Mouse (Mus musculus) cerebellum, postnatal 14 days (tissue): Measurements from ENCODE around the gene BC025446.

ENCODE experiments used
- DNase-seq, 2 experiments: peaks; one replicate each; pipeline ENCODE4 v3.0.0; 2021; ENCODE audit warnings: mixed read lengths in 2 of 2

The BC025446 gene

DNA sequence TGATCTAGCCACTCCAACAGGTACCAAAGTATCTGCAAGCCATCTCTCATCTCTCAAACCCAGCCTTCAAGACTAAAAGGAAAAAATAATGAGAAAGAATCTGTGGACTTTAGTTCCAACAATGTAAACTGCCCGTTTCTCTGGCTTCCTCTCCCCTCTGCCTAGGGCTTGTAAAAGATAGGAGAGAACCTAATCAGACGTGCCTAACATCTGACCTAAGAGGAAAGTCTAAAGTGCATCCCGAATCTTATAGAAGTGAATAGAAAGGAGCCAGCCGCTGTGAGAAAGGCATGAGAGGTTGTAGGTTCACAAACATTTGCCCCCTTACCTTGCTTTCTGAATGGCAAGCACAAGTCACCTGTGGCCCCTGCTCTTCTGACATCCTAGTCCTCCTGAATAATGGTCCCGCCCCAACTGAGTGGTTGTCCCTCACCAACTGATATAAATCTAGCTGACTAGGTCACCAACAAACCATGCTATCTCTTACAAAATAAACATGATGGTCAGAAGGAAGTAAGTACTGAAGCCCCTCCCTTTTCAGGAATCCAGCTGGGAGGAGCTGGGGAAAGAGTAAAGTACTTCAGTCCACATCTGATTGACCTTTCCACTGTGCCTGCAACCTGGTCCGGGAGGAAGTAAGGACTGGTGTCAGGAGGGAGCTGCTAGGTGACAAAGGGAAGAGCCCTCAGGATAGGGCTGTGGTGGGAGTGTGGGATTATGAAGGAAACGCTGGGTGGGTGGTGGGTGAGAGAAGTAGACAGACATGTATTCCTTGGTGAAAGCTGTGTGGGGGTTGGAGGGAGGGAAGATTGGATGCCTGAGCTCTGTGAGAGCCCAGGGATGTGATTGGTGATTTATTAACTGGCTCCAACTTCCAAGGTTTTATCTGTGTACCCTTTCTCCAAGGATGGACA is at the start of gene BC025446:
Gene BC025446, plus strand, starts transcription at position 599 of the 914 bp plus-strand sequence.
- no peak for DNase-seq

- DNase-seq, result peak; percentile 36 to 49
These were observed 40.7 kb upstream of the BC025446 start for GRCm38 (mm10) chr15:75175506-75175905.

DNA sequence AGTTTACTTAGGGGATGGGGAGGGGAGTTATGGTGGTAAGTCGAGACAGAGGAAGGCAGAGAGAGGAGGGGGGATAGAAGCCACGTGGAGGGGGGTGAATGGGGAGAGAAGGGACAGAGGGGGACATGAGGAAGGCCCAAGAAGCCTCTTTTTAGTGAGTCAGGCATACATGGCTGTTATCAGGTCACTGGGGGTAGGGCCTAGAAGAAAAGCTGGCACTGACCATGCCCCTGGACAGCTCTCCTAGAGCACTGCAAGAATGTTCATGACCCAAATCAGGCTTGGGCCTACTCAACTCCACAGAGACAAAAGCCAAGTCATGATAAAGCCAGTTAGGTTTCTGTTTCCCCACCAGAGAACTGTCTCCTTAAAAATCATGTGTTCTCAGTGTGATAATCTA is 29.9 kb upstream of the BC025446 start:
- DNase-seq, result no peak

DNA sequence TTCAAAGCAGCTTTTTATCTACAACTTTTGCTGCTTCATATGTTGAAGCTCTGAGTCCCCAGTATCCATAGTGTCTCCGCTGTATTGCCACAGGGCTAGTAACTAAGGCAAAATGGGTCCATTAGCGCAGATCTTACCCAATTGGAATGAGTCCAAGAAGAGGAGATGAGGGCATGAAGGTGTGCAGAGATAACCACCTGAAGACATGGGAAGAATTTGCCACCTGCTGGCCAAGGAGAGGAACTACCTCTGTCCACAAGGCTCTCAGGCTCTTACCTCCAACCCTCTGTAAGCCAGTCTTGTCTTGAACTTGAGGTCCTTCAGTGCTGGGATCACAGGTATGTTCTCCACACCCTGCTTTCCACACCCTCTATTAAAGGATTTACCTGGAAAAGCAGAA is 27.1 kb upstream of the BC025446 start:
- DNase-seq, result peak; percentile 17 to 30

- peak; percentile 26 to 54 for DNase-seq
These were observed 25.6 kb upstream of the BC025446 start for GRCm38 (mm10) chr15:75190560-75190959.

DNA sequence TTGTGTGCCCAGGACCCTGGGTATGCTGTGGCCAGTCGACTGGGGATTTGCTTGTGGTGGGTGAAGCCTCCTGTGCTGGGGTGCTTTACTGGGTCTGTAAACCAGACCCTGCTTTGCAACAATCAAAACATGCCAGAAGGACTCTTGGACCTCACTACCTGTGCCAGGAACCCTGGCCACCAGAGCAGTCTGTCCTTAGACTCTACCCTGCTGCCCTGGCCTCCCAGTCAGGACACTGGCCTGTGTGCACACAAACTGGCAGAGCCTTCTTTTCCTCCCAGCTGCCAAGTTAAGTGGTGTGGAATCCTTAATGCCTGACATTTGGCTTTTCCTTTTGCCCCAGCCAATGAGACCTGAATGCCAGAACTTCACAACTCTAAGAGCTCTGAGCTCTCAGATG is 655 bp downstream of the BC025446 start:
- peak in 1 of 2 experiments; percentile 1 for DNase-seq

GRCm38 (mm10) chr15:75221942-75222341 is 5.8 kb downstream of the BC025446 start:
- DNase-seq, result no peak

DNA sequence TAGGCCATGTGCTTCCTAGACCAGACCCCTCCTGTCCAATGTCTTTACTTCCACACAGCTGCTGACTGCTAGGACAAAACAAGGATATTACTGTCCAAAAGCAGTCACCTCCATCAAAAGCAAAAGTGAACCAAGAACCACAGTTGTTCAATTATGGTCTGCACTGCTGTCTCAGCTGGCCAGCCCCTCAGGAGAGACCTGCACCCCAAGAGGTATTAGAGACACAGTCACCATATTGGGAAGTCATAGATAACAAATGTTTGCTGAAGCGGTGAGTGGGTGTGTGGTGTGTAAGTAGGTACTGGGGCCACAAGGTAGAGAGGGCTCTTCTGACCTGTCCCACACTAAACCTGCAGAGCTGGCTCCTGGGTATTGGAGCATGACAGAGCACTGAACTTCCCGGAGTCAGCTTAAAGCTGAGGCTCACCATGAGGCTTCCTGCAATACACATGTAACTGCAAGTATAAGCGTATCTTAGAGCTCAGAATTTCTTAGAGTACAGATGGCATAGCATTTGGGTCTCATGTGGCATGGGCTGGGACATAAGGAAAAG is 21.6 kb downstream of the BC025446 start:
- DNase-seq, result no peak

- DNase-seq, result no peak
These were observed 24.4 kb downstream of the BC025446 start for GRCm38 (mm10) chr15:75240558-75240957.

GRCm38 (mm10) chr15:75242756-75243640 is 26.8 kb downstream of the BC025446 start:
- DNase-seq, result no peak

- no peak for DNase-seq
These were observed 38.5 kb downstream of the BC025446 start for GRCm38 (mm10) chr15:75254671-75255070.

DNA sequence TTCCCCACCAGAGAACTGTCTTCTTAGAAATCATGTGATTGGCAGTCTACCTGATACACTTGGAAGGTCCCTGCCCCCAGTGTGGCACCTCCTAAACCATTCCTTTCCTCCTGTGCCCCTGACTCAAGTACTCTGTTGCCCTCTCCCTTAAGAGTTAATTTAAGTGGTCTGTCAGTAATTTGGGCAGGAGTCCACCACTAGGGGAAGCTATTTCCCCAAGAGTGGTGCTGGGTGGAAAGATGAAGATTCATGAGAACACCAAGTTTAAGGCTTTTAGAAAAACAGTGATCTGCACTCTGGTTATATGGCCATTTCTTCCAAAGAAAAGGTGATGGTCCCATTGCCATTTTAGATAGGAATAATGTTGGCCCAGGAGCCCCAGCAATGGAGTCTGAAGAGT is 49.7 kb downstream of the BC025446 start:
- no peak for DNase-seq

DNA sequence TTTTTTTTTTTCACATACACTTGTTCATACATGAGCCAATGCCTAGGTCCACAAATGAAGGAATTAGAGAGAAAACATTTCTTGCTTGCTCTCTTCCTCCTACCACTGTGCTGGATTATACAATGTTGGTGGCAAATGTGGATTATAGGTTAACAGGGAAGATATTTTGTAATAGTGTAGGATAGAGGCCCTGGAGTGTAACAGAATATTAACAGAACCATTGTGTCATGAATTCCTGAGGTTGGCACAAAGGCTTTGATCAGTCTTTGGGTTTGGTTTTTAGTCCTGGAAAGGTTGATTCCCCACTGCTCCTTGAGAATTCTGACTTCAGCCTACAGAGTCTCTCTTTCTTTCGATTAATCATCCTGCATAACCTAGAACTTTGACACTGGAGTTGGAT is 50.5 kb downstream of the BC025446 start:
- no peak for DNase-seq

DNA sequence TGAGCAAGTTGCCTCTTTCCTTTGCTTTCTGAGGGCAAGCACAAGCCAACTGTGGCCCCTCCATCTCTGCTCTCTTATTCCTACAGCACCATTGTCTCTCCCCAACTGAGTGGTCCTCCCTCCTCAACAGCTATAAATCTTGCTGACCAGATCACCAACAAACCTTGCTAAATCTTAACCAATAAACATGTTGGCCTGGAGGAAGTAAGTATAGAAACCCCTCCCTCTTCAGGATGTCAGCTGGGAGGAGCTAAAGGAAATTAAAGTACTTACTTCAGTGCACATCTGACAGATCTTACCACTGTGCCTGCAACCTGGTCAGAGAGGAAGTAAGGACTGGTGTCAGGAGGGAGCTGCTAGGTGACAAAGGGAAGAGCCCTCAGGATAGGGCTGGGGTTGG is 51.9 kb downstream of the BC025446 start, which contains the start of gene Ly6f:
Gene Ly6f, plus strand, starts transcription at position 301 of the 400 bp plus-strand sequence.
- DNase-seq, result no peak

GRCm38 (mm10) chr15:75268916-75269829 is 53.0 kb downstream of the BC025446 start:
- no peak for DNase-seq

DNA sequence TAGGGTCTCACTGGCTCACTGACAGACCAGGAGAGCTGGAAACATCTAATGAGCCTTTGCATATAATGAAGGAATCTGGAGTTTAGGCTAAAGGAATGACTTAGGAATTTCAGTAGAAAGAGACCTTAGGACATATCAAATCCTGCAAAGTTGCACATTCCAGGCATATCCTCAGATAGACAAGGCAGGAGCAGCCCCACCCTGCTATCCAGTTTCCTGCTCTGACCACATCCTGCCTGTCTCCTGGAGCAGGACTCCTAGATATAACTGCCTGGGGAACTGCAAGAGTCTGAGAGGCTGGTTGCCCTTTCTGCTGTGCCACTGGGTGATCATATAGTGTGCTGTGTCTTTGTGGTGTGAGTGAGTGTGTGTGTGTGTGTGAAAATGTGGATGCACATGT is 54.0 kb downstream of the BC025446 start:
- no peak for DNase-seq

DNA sequence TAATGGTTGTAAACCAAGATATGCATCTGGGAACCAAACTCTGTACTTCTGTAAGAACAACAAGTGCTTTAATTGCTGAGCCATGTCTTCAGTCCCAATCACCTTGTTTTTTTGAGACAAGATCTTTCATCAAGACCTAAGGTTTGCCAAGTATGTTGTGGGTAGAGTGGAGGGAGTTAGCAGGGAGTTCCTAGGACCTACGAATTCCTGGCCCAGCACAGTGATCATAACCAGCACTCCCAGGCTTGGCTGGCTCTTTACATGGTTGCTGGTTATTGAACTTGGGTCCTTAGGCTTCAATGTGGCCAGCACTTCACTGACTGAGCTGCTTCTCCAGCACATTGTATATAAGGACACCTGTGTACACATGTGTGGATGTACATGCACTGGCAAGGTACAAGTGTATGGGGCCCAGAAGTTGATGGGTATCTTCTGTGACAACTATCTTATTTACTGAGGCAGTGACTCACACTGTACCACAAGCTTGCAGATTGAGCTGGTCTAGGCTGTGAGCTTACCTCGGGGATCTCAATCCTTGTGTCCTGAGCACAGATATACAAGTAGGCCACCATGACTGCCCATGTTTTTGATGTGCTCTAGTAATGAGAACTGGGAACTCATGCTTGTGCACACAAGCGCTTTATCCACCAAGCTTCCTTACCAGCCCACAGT is 54.7 kb downstream of the BC025446 start:
- no peak for DNase-seq

GRCm38 (mm10) chr15:75271426-75271825 is 55.2 kb downstream of the BC025446 start:
- no peak for DNase-seq

DNA sequence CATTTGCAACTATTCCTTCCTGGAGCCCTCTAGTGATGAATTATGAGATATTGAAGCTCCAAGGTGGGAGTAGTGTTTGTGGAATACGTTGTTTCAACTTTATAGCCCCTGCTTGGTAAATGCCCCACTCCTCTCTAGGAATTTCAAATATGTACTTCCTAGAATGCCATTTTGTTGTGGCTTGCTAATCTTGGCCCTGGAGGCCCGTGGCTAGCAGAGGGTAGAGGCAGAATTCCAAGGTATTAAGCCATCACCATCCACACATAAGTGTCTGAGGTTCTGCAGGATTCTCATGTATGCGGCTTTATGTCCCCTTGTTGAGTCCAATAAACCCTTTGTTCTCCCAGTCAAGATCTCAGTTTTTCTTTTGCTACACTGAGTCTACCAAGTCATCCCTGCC is 55.7 kb downstream of the BC025446 start:
- no peak for DNase-seq
